In the genomic region with DNA sequence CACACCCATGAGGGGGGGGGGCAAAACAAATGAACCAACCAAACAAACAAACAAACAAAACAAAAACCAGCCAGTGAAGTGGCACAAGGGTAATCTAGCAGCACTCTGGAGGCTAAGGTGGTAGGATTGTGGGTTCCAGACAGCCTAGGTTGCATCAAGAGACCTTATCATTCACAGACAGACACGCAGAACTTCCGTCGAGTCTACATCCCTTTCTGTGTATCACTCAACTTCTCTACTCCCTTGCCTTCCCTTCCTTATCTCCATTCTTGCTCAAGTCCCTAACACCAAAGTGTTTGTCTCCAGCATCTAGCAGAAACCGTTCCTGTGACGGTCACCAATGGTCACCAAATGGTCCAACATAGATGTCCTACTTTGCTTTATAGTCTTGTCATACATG, we compare ENCODE assay signal across 19 mouse cellular contexts. TPM values are rescaled to one million over a fixed set of nuclear protein-coding genes. Genes with fewer than 3 reads are reported as not detected.
"Had no signal": no experiment of that assay in that cellular context is flagged by ENCODE, and none has a peak within 500 bp of the region (broad histone marks: within the 10 kb centered on the region; RNA-seq: fewer than 3 reads in every experiment).

No protein-coding gene starts in this region.

- H3K36me3 ChIP-seq: limb, embryonic 13.5 days; liver, embryonic 15.5 days; lung, embryonic 15.5 days; midbrain, embryonic 10.5 days; neural tube, embryonic 12.5 days; stomach, embryonic 15.5 days had no signal

- H3K9ac ChIP-seq: limb, embryonic 13.5 days; liver, embryonic 15.5 days; lung, embryonic 15.5 days; neural tube, embryonic 12.5 days; stomach, embryonic 15.5 days had no signal

- H3K4me2 ChIP-seq: limb, embryonic 13.5 days; liver, embryonic 15.5 days; lung, embryonic 15.5 days; neural tube, embryonic 12.5 days; stomach, embryonic 15.5 days had no signal

- DNase-seq: kidney, adult 8-10 months; kidney, postnatal 25 days; layer of hippocampus, adult 9-11 months; left cerebral cortex, postnatal 4 days; lung, postnatal 14 days; midbrain, embryonic 14.5 days; right cerebral cortex, postnatal 4 days; thymus, postnatal 36 days had no signal

- H3K4me3 ChIP-seq: limb, embryonic 13.5 days; liver, embryonic 15.5 days; lung, embryonic 15.5 days; midbrain, embryonic 10.5 days; neural tube, embryonic 12.5 days; stomach, embryonic 15.5 days had no signal

- ATAC-seq: intestine, postnatal 0 days had no signal

- H3K27ac ChIP-seq: limb, embryonic 13.5 days; liver, embryonic 15.5 days; lung, embryonic 15.5 days; macrophage; midbrain, embryonic 10.5 days; neural tube, embryonic 12.5 days; stomach, embryonic 15.5 days had no signal

- H3K27me3 ChIP-seq: neural tube, embryonic 12.5 days; stomach, embryonic 15.5 days had no signal

- H3K9me3 ChIP-seq: limb, embryonic 13.5 days; liver, embryonic 15.5 days; lung, embryonic 15.5 days; midbrain, embryonic 10.5 days; neural tube, embryonic 12.5 days; stomach, embryonic 15.5 days had no signal

- H3K4me1 ChIP-seq: limb, embryonic 13.5 days; midbrain, embryonic 10.5 days; neural tube, embryonic 12.5 days had no signal

RNA-seq across cellular contexts. Expression of a gene that starts 25.7 kb away (rescaled TPM):
- total RNA-seq: left cerebral cortex, postnatal 4 days; neutrophil, adult 5-6 weeks had no signal
- polyA plus RNA-seq: intestine, postnatal 0 days; limb, embryonic 13.5 days; liver, embryonic 15.5 days; lung, embryonic 15.5 days; macrophage; midbrain, embryonic 10.5 days; midbrain, embryonic 14.5 days; neural tube, embryonic 12.5 days; spleen, adult 2 months; stomach, embryonic 15.5 days; thymus, postnatal 0 days had no signal
